Mouse (Mus musculus) midbrain, embryonic 13.5 days (tissue): ENCODE data around the gene Rrp12. TPM values are rescaled to one million over a fixed set of nuclear protein-coding genes. Genes with fewer than 3 reads are reported as not detected.
A peak's percentile ranks its signal among the peaks of the same experiment; 100 is the strongest.

Experiments used
- ATAC-seq: fragments of 200-750 bp; cut with Nextera tagmentation; 2 replicates; pipeline ENCODE4 v1.8.0; 2017; ENCODE audit warnings: mild to moderate bottlenecking, moderate TSS enrichment, moderate library complexity
- H3K27ac ChIP-seq: fragments of 300-500 bp; sonication (generic); 2 replicates; pipeline ENCODE4 v1.5.1; 2015; ENCODE audit warnings: inconsistent platforms, mild to moderate bottlenecking, moderate library complexity
- H3K27me3 ChIP-seq: fragments of 300-500 bp; sonication (generic); 2 replicates; pipeline ENCODE4 v1.6.1; 2015; ENCODE audit warnings: mild to moderate bottlenecking, inconsistent platforms
- H3K36me3 ChIP-seq: fragments of 300-500 bp; sonication (generic); 2 replicates; pipeline ENCODE4 v1.6.1; 2015; ENCODE audit warnings: mild to moderate bottlenecking, inconsistent platforms
- H3K4me1 ChIP-seq: fragments of 300-500 bp; sonication (generic); replicated peaks from 2 replicates; pipeline ENCODE4 v1.6.1; 2015; ENCODE audit warnings: inconsistent platforms
- H3K4me2 ChIP-seq: fragments of 300-500 bp; sonication (generic); replicated peaks from 2 replicates; pipeline ENCODE4 v1.6.1; 2015; ENCODE audit warnings: moderate library complexity, mild to moderate bottlenecking, inconsistent platforms
- H3K4me3 ChIP-seq: fragments of 300-500 bp; sonication (generic); replicated peaks from 2 replicates; pipeline ENCODE4 v1.5.1; 2015; ENCODE audit warnings: mild to moderate bottlenecking, inconsistent platforms
- H3K9ac ChIP-seq: fragments of 300-500 bp; sonication (generic); replicated peaks from 2 replicates; pipeline ENCODE4 v1.6.1; 2015; ENCODE audit warnings: mild to moderate bottlenecking, inconsistent platforms
- H3K9me3 ChIP-seq: fragments of 300-500 bp; sonication (generic); 2 replicates; pipeline ENCODE4 v1.6.1; 2016; ENCODE audit warnings: mild to moderate bottlenecking, inconsistent platforms
- WGBS: fragments of 180-500 bp; shearing (Covaris S2); methylation state at CpG from one replicate; pipeline ENCODE4 v1.1.7; 2015; 5-methylcytosine and 5-hydroxymethylcytosine counted together
- polyA plus RNA-seq: library from polyadenylated mRNA; unstranded; fragments of >200 nt; fragmentation: Nextera tagmentation; extraction: Ambion mirVana; gene quantifications from 2 replicates; pipeline ENCODE4 v1.2.1, GENCODE M21; 2015

Gene Rrp12
- 14.6 and 15.7 TPM in 2 replicates for polyA plus RNA-seq

GRCm38 (mm10) chr19:41895460-41896318 lies at the start of gene Rrp12:
Gene Rrp12 (minus strand): TSS chr19:41896173.
- 1% methylated on average over 46 of the region's 46 CpGs for WGBS
- peak within 1 kb of the TSS; percentile 83 for H3K4me2 ChIP-seq
- H3K27ac ChIP-seq, result no peak within 1 kb of the TSS
- H3K4me3 ChIP-seq, result peak within 1 kb of the TSS; percentile 70
- peak; percentile 96 for ATAC-seq
- H3K9me3 ChIP-seq, result no peaks in the 10 kb centered on the region
- peak within 1 kb of the TSS; percentile 67 for H3K9ac ChIP-seq
- H3K27me3 ChIP-seq, result no peaks in the 10 kb centered on the region
- peaks cover 12% of the 10 kb centered on the region for H3K36me3 ChIP-seq
- peaks cover 19% of the 10 kb centered on the region for H3K4me1 ChIP-seq

DNA sequence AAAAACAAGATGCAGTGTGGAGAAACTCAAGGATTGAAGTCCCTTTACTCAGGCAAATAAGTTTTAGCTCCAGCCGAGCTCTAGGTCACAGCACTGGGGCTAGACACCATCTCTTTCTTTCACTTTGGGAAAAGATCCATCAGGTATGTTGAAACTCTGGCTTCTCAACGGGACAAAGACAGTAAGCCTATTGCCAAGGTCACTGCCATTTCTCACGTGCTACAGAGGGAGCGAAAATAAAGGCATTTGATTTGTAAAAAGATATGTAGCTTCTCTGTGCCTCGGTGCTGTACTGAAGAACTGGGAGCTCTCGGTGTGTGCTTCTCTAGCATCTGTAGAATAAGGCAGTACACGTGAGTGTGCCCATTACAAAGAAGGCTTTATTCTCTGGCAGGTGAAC lies 47.9 kb upstream of the Rrp12 start:
- ATAC-seq, result no peak
- Histone ChIP-seq H3K9me3 (no peaks in the 10 kb centered on the region), H3K27me3 (no peaks in the 10 kb centered on the region), H3K4me1 (no peaks in the 10 kb centered on the region), H3K27ac (no peak overlapping the region), H3K4me2 (no peak overlapping the region), H3K36me3 (peaks cover 96% of the 10 kb centered on the region), H3K4me3 (no peak overlapping the region), H3K9ac (no peak overlapping the region)
- WGBS, result 92% methylated on average over 7 of the region's 7 CpGs

- H3K27ac ChIP-seq, result no peak overlapping the region
- WGBS, result 93% methylated on average over 5 of the region's 5 CpGs
- H3K36me3 ChIP-seq, result peaks cover 61% of the 10 kb centered on the region
- no peak for ATAC-seq
- H3K9me3 ChIP-seq, result no peaks in the 10 kb centered on the region
- peaks cover 19% of the 10 kb centered on the region for H3K4me1 ChIP-seq
- no peak overlapping the region for H3K9ac ChIP-seq
- no peak overlapping the region for H3K4me3 ChIP-seq
- no peak overlapping the region for H3K4me2 ChIP-seq
- no peaks in the 10 kb centered on the region for H3K27me3 ChIP-seq
Measured at GRCm38 (mm10) chr19:41938539-41938938, 42.6 kb upstream of the Rrp12 start.

GRCm38 (mm10) chr19:41935921-41936320 lies 39.9 kb upstream of the Rrp12 start:
- no peak for ATAC-seq
- Histone ChIP-seq H3K4me3 (no peak overlapping the region), H3K9me3 (no peaks in the 10 kb centered on the region), H3K4me1 (peaks cover 28% of the 10 kb centered on the region), H3K27me3 (no peaks in the 10 kb centered on the region), H3K36me3 (peaks cover 35% of the 10 kb centered on the region), H3K4me2 (no peak overlapping the region), H3K27ac (no peak overlapping the region), H3K9ac (no peak overlapping the region)
- WGBS, result 95% methylated on average over 1 of the region's 1 CpGs

GRCm38 (mm10) chr19:41934124-41934523 lies 38.2 kb upstream of the Rrp12 start:
- Histone ChIP-seq H3K36me3 (peaks cover 30% of the 10 kb centered on the region), H3K4me3 (peak overlapping the region; percentile 86), H3K9me3 (no peaks in the 10 kb centered on the region), H3K9ac (peak overlapping the region; percentile 85), H3K27me3 (no peaks in the 10 kb centered on the region), H3K4me2 (peak overlapping the region; percentile 75), H3K27ac (no peak overlapping the region), H3K4me1 (peaks cover 28% of the 10 kb centered on the region)
- no peak for ATAC-seq
- WGBS, result 23% methylated on average over 6 of the region's 6 CpGs

- Histone ChIP-seq H3K9me3 (no peaks in the 10 kb centered on the region), H3K4me2 (peak within 1 kb of the TSS; percentile 85), H3K36me3 (peaks cover 28% of the 10 kb centered on the region), H3K9ac (peak within 1 kb of the TSS; percentile 85), H3K4me3 (peak within 1 kb of the TSS; percentile 86), H3K27ac (peak within 1 kb of the TSS; percentile 51), H3K4me1 (peaks cover 28% of the 10 kb centered on the region), H3K27me3 (no peaks in the 10 kb centered on the region)
- under 1% methylated on average over 47 of the region's 47 CpGs for WGBS
- peak; percentile 100 for ATAC-seq
Measured at GRCm38 (mm10) chr19:41933179-41934086, 37.5 kb upstream of the Rrp12 start, which contains the start of the genes Exosc1 and Zdhhc16. Gene Exosc1 (minus strand): TSS chr19:41933423. Gene Zdhhc16 (plus strand): TSS chr19:41933480.

DNA sequence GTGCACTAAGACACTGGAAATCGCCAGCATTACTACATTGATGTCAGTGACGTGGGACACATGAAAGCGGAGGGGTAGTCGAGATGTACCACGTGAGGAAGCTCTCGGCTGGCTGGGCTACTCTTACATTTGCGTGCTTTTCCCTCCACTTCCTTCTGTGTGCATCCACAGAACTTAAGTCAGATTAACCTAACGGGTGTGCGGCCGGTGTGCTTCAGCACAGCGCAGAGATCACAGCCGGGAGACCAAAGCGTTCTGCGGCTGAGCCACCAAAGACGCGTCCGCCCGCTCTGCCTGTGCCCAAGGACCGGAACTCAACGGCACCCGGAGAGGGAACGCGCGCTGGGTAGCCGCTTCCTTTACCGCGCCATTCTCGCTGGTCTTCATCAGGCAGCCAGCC lies 36.7 kb upstream of the Rrp12 start:
- Histone ChIP-seq H3K4me3 (peak overlapping the region; percentile 86), H3K27ac (peak overlapping the region; percentile 48), H3K9ac (peak overlapping the region; percentile 79), H3K4me1 (peaks cover 28% of the 10 kb centered on the region), H3K27me3 (no peaks in the 10 kb centered on the region), H3K9me3 (no peaks in the 10 kb centered on the region), H3K36me3 (peaks cover 28% of the 10 kb centered on the region), H3K4me2 (peak overlapping the region; percentile 85)
- no peak; the same call in 1 of the 2 replicates for ATAC-seq
- WGBS, result under 1% methylated on average over 28 of the region's 28 CpGs

DNA sequence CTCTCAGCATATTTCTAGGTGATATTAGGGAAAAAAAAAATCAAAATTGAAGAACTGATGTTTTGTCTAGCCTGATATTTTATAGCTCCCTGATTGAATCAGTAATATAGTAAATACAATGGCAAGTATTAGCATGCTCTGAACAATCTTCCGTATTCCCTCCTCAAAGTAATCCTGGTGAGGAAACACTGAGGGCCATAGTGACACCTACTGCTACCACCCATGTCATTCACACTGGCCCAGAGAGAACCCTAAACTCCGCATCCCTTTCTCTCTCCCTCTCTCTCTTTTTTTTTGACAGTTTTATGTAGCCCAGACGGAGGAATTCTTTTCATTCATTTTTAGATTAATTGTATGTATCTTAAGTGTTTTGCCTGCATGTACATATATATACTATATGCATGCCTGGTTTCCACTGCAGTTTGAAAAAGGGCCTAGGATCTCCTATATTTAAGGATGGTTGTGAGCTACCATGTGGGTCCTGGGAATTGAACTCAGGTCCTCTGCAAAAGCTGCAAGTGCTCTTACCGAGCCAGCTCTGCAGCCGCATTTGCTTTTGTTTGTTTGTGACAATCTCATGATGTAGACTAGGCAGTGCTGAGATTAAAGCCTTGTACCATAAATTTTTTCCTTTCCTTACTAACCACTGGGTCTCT lies 24.6 kb upstream of the Rrp12 start:
- WGBS, result 79% methylated on average over 5 of the region's 5 CpGs
- ATAC-seq, result no peak
- Histone ChIP-seq H3K9ac (no peak overlapping the region), H3K4me3 (no peak overlapping the region), H3K4me2 (no peak overlapping the region), H3K4me1 (no peaks in the 10 kb centered on the region), H3K9me3 (no peaks in the 10 kb centered on the region), H3K27me3 (no peaks in the 10 kb centered on the region), H3K36me3 (peaks cover 71% of the 10 kb centered on the region), H3K27ac (no peak overlapping the region)

DNA sequence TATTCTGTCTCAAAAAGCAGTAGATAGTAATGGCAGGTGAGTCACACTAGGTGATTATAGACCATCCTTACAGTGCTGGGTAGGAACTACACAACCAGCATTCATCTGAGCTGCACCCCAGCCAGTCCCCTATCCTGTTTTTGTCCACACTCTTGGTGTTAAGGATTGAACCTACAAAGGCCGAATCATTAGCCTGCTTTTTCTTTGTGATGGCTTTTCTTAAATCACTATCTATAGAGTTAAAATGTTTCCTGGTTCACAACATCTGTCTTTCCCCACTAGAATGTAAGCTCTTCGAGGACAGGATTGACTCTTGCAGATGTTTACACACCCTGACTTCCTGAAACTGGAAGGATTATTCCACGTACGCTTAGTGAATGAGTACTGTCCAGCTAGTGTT lies 23.5 kb upstream of the Rrp12 start:
- Histone ChIP-seq H3K9ac (no peak overlapping the region), H3K36me3 (peaks cover 65% of the 10 kb centered on the region), H3K27ac (no peak overlapping the region), H3K27me3 (no peaks in the 10 kb centered on the region), H3K4me1 (peaks cover 6% of the 10 kb centered on the region), H3K4me2 (no peak overlapping the region), H3K9me3 (no peaks in the 10 kb centered on the region), H3K4me3 (no peak overlapping the region)
- ATAC-seq, result no peak
- 80% methylated on average over 4 of the region's 4 CpGs for WGBS

GRCm38 (mm10) chr19:41916853-41917252 lies 20.9 kb upstream of the Rrp12 start:
- WGBS, result 92% methylated on average over 4 of the region's 4 CpGs
- no peak overlapping the region for H3K9ac ChIP-seq
- no peak for ATAC-seq
- no peak overlapping the region for H3K27ac ChIP-seq
- peaks cover 42% of the 10 kb centered on the region for H3K36me3 ChIP-seq
- H3K4me3 ChIP-seq, result no peak overlapping the region
- H3K4me1 ChIP-seq, result peaks cover 26% of the 10 kb centered on the region
- no peaks in the 10 kb centered on the region for H3K9me3 ChIP-seq
- no peaks in the 10 kb centered on the region for H3K27me3 ChIP-seq
- H3K4me2 ChIP-seq, result no peak overlapping the region

GRCm38 (mm10) chr19:41915294-41915693 lies 19.3 kb upstream of the Rrp12 start:
- peaks cover 26% of the 10 kb centered on the region for H3K4me1 ChIP-seq
- H3K9me3 ChIP-seq, result no peaks in the 10 kb centered on the region
- no peak overlapping the region for H3K4me3 ChIP-seq
- no peak overlapping the region for H3K4me2 ChIP-seq
- H3K9ac ChIP-seq, result no peak overlapping the region
- H3K27me3 ChIP-seq, result no peaks in the 10 kb centered on the region
- WGBS, result 95% methylated on average over 3 of the region's 3 CpGs
- H3K27ac ChIP-seq, result no peak overlapping the region
- no peak for ATAC-seq
- peaks cover 37% of the 10 kb centered on the region for H3K36me3 ChIP-seq
